Mouse (Mus musculus) liver, adult 2 months (tissue): ENCODE data around the gene Tnni3k. TPM values are rescaled to one million over a fixed set of nuclear protein-coding genes. Genes with fewer than 3 reads are reported as not detected.

Experiments
- DNase-seq: peaks from one replicate; pipeline ENCODE4 v3.0.0-alpha.2; 2011; ENCODE audit warnings: low read depth, low spot score; ENCODE audit errors: extremely low read depth
- H3K27ac ChIP-seq: fragments of 200-500 bp; replicated peaks from 2 replicates; pipeline ENCODE4 v1.5.1; 2012; ENCODE audit warnings: low read depth, mild to moderate bottlenecking, control low read depth, inconsistent platforms, low read length; ENCODE audit not compliant: insufficient read depth
- H3K27me3 ChIP-seq: fragments of 200-500 bp; 2 replicates; pipeline ENCODE4 v1.6.1; 2012; ENCODE audit warnings: mild to moderate bottlenecking, moderate library complexity, low read length, inconsistent platforms; ENCODE audit not compliant: control insufficient read depth, insufficient read depth
- H3K36me3 ChIP-seq: fragments of 200-500 bp; 2 replicates; pipeline ENCODE4 v1.6.1; 2012; ENCODE audit warnings: low read length, inconsistent platforms; ENCODE audit not compliant: control insufficient read depth, insufficient read depth
- H3K4me1 ChIP-seq: fragments of 200-500 bp; 2 replicates; pipeline ENCODE4 v1.6.1; 2011; ENCODE audit warnings: low read length; ENCODE audit not compliant: control insufficient read depth, insufficient read depth
- H3K4me3 ChIP-seq: fragments of 200-500 bp; 2 replicates; pipeline ENCODE4 v1.5.1; 2011; ENCODE audit warnings: low read depth, mild to moderate bottlenecking, control low read depth, low read length, moderate library complexity; ENCODE audit not compliant: insufficient read depth
- H3K79me2 ChIP-seq: fragments of 200-500 bp; 2 replicates; pipeline ENCODE4 v1.6.1; 2012; ENCODE audit warnings: inconsistent platforms, mild to moderate bottlenecking, low read length, moderate library complexity; ENCODE audit not compliant: control insufficient read depth, insufficient read depth
- H3K9ac ChIP-seq: fragments of 200-500 bp; 2 replicates; pipeline ENCODE4 v1.6.1; 2012; ENCODE audit warnings: low read depth, mild to moderate bottlenecking, control low read depth, inconsistent platforms, low read length
- CTCF ChIP-seq: fragments of 200-500 bp; IDR thresholded peaks from 2 replicates; pipeline ENCODE4 v1.5.1; 2011; ENCODE audit warnings: low read depth, low read length, control low read depth
- POLR2A ChIP-seq: fragments of 200-500 bp; IDR thresholded peaks from 2 replicates; pipeline ENCODE4 v1.6.1; 2011; ENCODE audit warnings: low read length, control low read depth; ENCODE audit not compliant: insufficient read depth; ENCODE audit errors: extremely low read depth
- WGBS: fragments of 180-500 bp; shearing (Covaris S2); methylation state at CpG from one replicate; pipeline ENCODE4 v1.1.7; 2018; 5-methylcytosine and 5-hydroxymethylcytosine counted together
- polyA plus RNA-seq: library from polyadenylated mRNA; depleted of rRNA; stranded (reverse); fragments of >200 nt; gene quantifications from 2 replicates; pipeline ENCODE4 v1.2.3, GENCODE M21; 2012
- total RNA-seq: library from RNA; depleted of rRNA; stranded (reverse); fragments of >200 nt; gene quantifications from 2 replicates; pipeline ENCODE4 v1.2.3, GENCODE M21; 2014

Tnni3k gene
- total and polyA plus RNA-seq, 2 experiments, result not detected

DNA sequence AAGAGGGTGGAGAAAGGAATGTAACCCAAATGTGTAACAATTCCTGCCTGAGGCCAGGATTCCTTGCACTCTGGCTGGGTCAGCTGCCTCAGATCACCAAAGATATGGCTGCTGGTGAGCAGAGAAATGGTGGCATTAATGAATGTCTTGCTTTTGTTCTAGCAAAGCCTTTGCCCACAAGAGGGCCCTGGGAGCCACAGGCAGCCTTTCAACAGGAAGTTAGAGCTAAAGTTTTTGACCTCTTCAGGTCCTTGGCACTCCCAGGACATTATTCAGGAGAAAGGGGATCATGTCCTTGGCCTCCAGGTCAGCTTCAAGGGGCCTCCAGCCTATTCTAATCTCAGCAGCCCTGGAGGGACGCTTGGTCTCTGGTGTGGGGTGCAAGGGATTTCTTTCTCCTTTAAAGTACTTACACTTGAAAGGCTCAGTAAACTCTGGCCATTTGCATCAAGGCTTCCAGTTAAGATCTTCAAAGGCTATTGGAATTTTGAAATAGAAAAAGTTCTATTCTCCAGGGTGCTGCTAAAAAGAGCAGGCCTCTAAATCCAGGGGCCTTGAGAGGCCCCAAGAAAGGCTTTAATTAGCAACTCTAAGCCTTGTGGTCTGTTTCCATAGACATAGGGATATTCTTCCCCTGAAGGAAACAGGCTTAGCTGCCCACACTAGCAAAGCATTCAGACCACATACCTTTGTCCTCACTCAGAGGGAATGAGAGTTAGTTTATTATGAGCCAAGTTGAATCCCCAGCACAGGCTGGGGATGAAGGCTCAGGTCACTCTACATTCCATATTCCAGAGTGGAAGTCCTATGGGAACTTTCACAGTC, 16.0 kb downstream of the Tnni3k start:
- TF ChIP-seq POLR2A (no peak), CTCF (no peak)
- no peaks in the 10 kb centered on the region for H3K4me1 ChIP-seq
- H3K27me3 ChIP-seq, result no peaks in the 10 kb centered on the region
- H3K27ac ChIP-seq, result no peak overlapping the region
- no peaks in the 10 kb centered on the region for H3K79me2 ChIP-seq
- whole genome bisulfite sequencing, result 26% methylated on average over 1 of the region's 1 CpGs
- no peak overlapping the region for H3K4me3 ChIP-seq
- no peak overlapping the region for H3K9ac ChIP-seq
- DNase-seq, result no peak
- H3K36me3 ChIP-seq, result no peaks in the 10 kb centered on the region

DNA sequence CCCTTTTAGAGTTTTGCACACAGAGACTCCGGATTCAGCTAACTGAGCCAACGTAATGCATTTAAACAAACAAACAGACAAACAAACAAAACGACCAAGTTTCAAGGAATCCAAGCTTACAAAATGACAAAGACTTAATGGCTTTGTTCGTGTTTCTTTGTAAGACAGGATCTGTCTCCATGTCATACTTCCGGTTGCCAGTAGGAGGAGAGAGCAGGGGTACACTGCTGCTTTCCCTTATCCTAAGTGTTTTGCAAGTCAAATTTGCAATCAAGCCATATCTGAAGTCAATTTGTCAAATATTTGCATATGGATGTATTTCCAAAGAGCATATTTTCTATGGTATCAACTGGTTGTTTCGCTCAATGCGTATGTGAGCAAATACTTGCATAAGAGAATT, 20.9 kb downstream of the Tnni3k start:
- WGBS, result 70% methylated on average over 7 of the region's 7 CpGs
- no peak overlapping the region for H3K27ac ChIP-seq
- no peaks in the 10 kb centered on the region for H3K79me2 ChIP-seq
- H3K4me3 ChIP-seq, result no peak overlapping the region
- TF ChIP-seq POLR2A (no peak), CTCF (no peak)
- DNase-seq, result no peak
- no peak overlapping the region for H3K9ac ChIP-seq
- no peaks in the 10 kb centered on the region for H3K4me1 ChIP-seq
- H3K36me3 ChIP-seq, result no peaks in the 10 kb centered on the region
- no peaks in the 10 kb centered on the region for H3K27me3 ChIP-seq

GRCm38 (mm10) chr3:155030200-155030599, 25.0 kb downstream of the Tnni3k start:
- DNase-seq, result no peak
- Histone ChIP-seq H3K36me3 (no peaks in the 10 kb centered on the region), H3K9ac (no peak overlapping the region), H3K27me3 (no peaks in the 10 kb centered on the region), H3K4me1 (no peaks in the 10 kb centered on the region), H3K79me2 (no peaks in the 10 kb centered on the region), H3K27ac (no peak overlapping the region), H3K4me3 (no peak overlapping the region)
- WGBS, result 90% methylated on average over 9 of the region's 9 CpGs
- TF ChIP-seq CTCF (no peak), POLR2A (no peak)

DNA sequence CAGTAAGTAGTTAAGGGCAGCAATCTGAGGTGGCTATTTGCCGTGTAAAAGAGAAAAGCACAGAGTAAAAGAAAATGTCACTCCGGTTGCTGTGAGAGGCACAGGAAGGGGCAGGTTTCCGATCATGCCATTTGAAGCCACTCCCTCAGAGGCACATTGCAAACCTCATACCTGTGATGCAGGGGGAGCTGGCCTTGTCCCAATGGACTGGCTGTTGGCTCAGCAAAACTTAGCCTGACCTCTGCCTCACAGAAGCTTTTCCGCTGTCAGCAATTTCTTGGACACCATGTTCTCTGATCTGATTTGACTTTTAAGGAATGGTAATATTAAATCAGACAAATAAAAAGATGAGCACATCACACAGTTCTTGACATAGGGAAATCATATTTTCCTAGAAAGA, 52.4 kb downstream of the Tnni3k start:
- 74% methylated on average over 4 of the region's 4 CpGs for WGBS
- Histone ChIP-seq H3K27me3 (no peaks in the 10 kb centered on the region), H3K27ac (no peak overlapping the region), H3K36me3 (no peaks in the 10 kb centered on the region), H3K9ac (no peak overlapping the region), H3K4me1 (no peaks in the 10 kb centered on the region), H3K4me3 (no peak overlapping the region), H3K79me2 (no peaks in the 10 kb centered on the region)
- peak; percentile 49 for DNase-seq
- no peak for TF ChIP-seq POLR2A
- TF ChIP-seq CTCF, result no peak

DNA sequence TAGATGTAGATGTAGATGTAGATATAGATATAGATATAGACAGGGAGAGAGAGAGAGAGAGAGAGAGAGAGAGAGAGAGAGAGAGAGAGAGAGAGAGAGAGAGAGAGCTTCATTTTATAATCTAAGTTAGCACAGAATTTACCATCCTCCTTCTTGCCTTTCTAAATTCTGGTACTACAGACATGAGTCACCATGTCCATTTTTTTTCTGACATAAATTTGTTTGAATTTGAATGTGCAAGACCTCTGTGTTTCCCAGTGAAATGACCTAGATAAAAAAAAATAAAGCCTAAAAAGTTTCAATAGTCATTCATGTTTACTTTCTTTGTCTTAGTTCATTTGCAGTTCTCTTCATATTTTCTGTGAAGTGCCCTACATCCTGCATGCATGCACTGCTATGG, 54.2 kb downstream of the Tnni3k start:
- TF ChIP-seq POLR2A (no peak), CTCF (no peak)
- Histone ChIP-seq H3K9ac (no peak overlapping the region), H3K79me2 (no peaks in the 10 kb centered on the region), H3K36me3 (no peaks in the 10 kb centered on the region), H3K4me1 (no peaks in the 10 kb centered on the region), H3K4me3 (no peak overlapping the region), H3K27ac (no peak overlapping the region), H3K27me3 (no peaks in the 10 kb centered on the region)
- DNase-seq, result no peak

DNA sequence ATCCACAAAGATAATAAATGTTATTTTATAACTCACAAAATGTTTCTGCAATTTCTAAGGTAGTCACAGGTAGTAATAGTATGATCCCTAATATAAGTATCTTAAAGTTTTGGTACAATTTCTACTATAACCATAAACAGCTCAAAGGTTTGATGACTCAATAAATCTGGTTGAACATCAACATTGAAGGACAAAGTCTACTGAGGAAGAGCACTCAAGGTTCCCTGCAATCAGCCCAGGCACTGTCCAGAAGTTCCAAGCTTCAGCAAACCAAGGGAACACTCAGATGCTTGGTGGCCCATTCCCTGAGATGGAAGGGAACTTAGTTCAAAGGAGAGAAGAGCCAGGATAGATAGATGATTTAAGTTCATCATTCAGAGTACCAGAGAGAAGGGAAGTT, 62.5 kb downstream of the Tnni3k start:
- no peaks in the 10 kb centered on the region for H3K27me3 ChIP-seq
- peak; percentile 2 for DNase-seq
- H3K4me3 ChIP-seq, result no peak overlapping the region
- H3K4me1 ChIP-seq, result no peaks in the 10 kb centered on the region
- H3K27ac ChIP-seq, result no peak overlapping the region
- H3K36me3 ChIP-seq, result no peaks in the 10 kb centered on the region
- no peaks in the 10 kb centered on the region for H3K79me2 ChIP-seq
- no peak overlapping the region for H3K9ac ChIP-seq
- no peak for TF ChIP-seq CTCF
- no peak for TF ChIP-seq POLR2A
